Mouse (Mus musculus) CH12F3 (cell line): ENCODE data around the gene Rreb1.
"Not testable (repeated sequence)": the region's sequence is repeated elsewhere in the genome, so short reads cannot be mapped to it uniquely, and the experiment has no call there.

Source experiments
- in situ Hi-C: fragments of 300-500 bp; cut with MboI; formaldehyde crosslinking; loops from 2 replicates; pipeline ENCODE4 v1.14.3; 2020; ENCODE audit warnings: low sequenced_read_pairs

Gene Rreb1

GRCm38 (mm10) chr13:37826281-37826993 is 48.2 kb downstream of the Rreb1 start:
- in situ Hi-C loops, result no loop called here

- in situ Hi-C loops, result no loop called here
Observed at GRCm38 (mm10) chr13:37826994-37827262, 48.7 kb downstream of the Rreb1 start.

- in situ Hi-C loops, result no loop called here
Observed at GRCm38 (mm10) chr13:37827263-37827995, 49.2 kb downstream of the Rreb1 start.

GRCm38 (mm10) chr13:37827996-37828579 is 49.9 kb downstream of the Rreb1 start:
- in situ Hi-C loops, result no loop called here

- in situ Hi-C loops, result no loop called here
Observed at GRCm38 (mm10) chr13:37828928-37829327, 50.7 kb downstream of the Rreb1 start.

GRCm38 (mm10) chr13:37830256-37830655 is 52.1 kb downstream of the Rreb1 start:
- in situ Hi-C loops, result no loop called here

GRCm38 (mm10) chr13:37830874-37831311 is 52.7 kb downstream of the Rreb1 start:
- in situ Hi-C loops, result no loop called here

GRCm38 (mm10) chr13:37832481-37832880 is 54.3 kb downstream of the Rreb1 start:
- in situ Hi-C loops, result no loop called here

GRCm38 (mm10) chr13:37833500-37833899 is 55.3 kb downstream of the Rreb1 start:
- in situ Hi-C loops, result no loop called here

GRCm38 (mm10) chr13:37835296-37835695 is 57.1 kb downstream of the Rreb1 start:
- in situ Hi-C loops, result no loop called here

- in situ Hi-C loops, result not testable (repeated sequence)
Observed at GRCm38 (mm10) chr13:37835811-37836210, 57.6 kb downstream of the Rreb1 start.

GRCm38 (mm10) chr13:37837372-37837771 is 59.2 kb downstream of the Rreb1 start:
- in situ Hi-C loops, result no loop called here

- in situ Hi-C loops, result no loop called here
Observed at GRCm38 (mm10) chr13:37838260-37839183, 60.3 kb downstream of the Rreb1 start.

- in situ Hi-C loops, result no loop called here
Observed at GRCm38 (mm10) chr13:37843241-37843640, 65.0 kb downstream of the Rreb1 start.

GRCm38 (mm10) chr13:37843844-37844243 is 65.6 kb downstream of the Rreb1 start:
- in situ Hi-C loops, result no loop called here

- in situ Hi-C loops, result no loop called here
Observed at GRCm38 (mm10) chr13:37845156-37845555, 67.0 kb downstream of the Rreb1 start.

GRCm38 (mm10) chr13:37845641-37846040 is 67.4 kb downstream of the Rreb1 start:
- in situ Hi-C loops, result no loop called here

- in situ Hi-C loops, result no loop called here
Observed at GRCm38 (mm10) chr13:37846507-37846906, 68.3 kb downstream of the Rreb1 start.

GRCm38 (mm10) chr13:37846962-37847570 is 68.9 kb downstream of the Rreb1 start:
- in situ Hi-C loops, result no loop called here

GRCm38 (mm10) chr13:37847601-37848358 is 69.6 kb downstream of the Rreb1 start:
- in situ Hi-C loops, result no loop called here
